Mouse (Mus musculus): ENCODE results near the gene Zfx. TPM values are rescaled to one million over a fixed set of nuclear protein-coding genes. Genes with fewer than 3 reads are reported as not detected.
A peak's percentile ranks its signal among the peaks of the same experiment; 100 is the strongest.

Zfx gene
- polyA plus RNA-seq, 1 experiment: 3.8 TPM

GRCm38 (mm10) chrX:94138256-94138655 is 14.8 kb upstream of the Zfx start:
- H3K27ac ChIP-seq (ENCODE audit: insufficient read depth, low read length): no peak overlapping the region
- H3K36me3 ChIP-seq (ENCODE audit: control insufficient read depth, insufficient read depth, low read length): no peaks in the 10 kb centered on the region
- WGBS: 89% methylated on average over 1 of the region's 1 CpGs
- H3K4me1 ChIP-seq (ENCODE audit: control insufficient read depth, insufficient read depth, insufficient read length): no peaks in the 10 kb centered on the region
- no peak overlapping the region for H3K4me3 ChIP-seq (ENCODE audit: extremely low read depth, insufficient read depth, insufficient read length)
- no peak for DNase-seq (ENCODE audit: low read depth in 1 of 2, low spot score in 2 of 2)
- TF ChIP-seq CTCF (IDR thresholded peaks at IDR 0.05; ENCODE audit: extremely low read depth, insufficient read depth, insufficient read length, insufficient replicate concordance): no peak
- no peak for TF ChIP-seq POLR2A (IDR thresholded peaks at IDR 0.05; ENCODE audit: low read depth, low read length)
- no peaks in the 10 kb centered on the region for H3K27me3 ChIP-seq (ENCODE audit: control insufficient read depth, insufficient read depth, low read length)

- Histone ChIP-seq H3K4me3 (ENCODE audit: extremely low read depth, insufficient read depth, insufficient read length) (no peak overlapping the region), H3K27me3 (ENCODE audit: control insufficient read depth, insufficient read depth, low read length) (no peaks in the 10 kb centered on the region), H3K36me3 (ENCODE audit: control insufficient read depth, insufficient read depth, low read length) (no peaks in the 10 kb centered on the region), H3K27ac (ENCODE audit: insufficient read depth, low read length) (no peak overlapping the region), H3K4me1 (ENCODE audit: control insufficient read depth, insufficient read depth, insufficient read length) (no peaks in the 10 kb centered on the region)
- no peak for TF ChIP-seq CTCF (IDR thresholded peaks at IDR 0.05; ENCODE audit: extremely low read depth, insufficient read depth, insufficient read length, insufficient replicate concordance)
- no peak for DNase-seq (ENCODE audit: low read depth in 1 of 2, low spot score in 2 of 2)
- WGBS: 65% methylated on average over 4 of the region's 4 CpGs
Observed at GRCm38 (mm10) chrX:94135084-94135483, 11.6 kb upstream of the Zfx start.

GRCm38 (mm10) chrX:94133551-94133950 is 10.0 kb upstream of the Zfx start:
- H3K36me3 ChIP-seq (ENCODE audit: control insufficient read depth, insufficient read depth, low read length): no peaks in the 10 kb centered on the region
- H3K27me3 ChIP-seq (ENCODE audit: control insufficient read depth, insufficient read depth, low read length): no peaks in the 10 kb centered on the region
- H3K27ac ChIP-seq (ENCODE audit: insufficient read depth, low read length): no peak overlapping the region
- TF ChIP-seq CTCF (IDR thresholded peaks at IDR 0.05; ENCODE audit: extremely low read depth, insufficient read depth, insufficient read length, insufficient replicate concordance): no peak
- TF ChIP-seq POLR2A (IDR thresholded peaks at IDR 0.05; ENCODE audit: low read depth, low read length): no peak
- WGBS: 87% methylated on average over 3 of the region's 3 CpGs
- DNase-seq (ENCODE audit: low read depth in 1 of 2, low spot score in 2 of 2): no peak
- no peak overlapping the region for H3K4me3 ChIP-seq (ENCODE audit: extremely low read depth, insufficient read depth, insufficient read length)
- no peaks in the 10 kb centered on the region for H3K4me1 ChIP-seq (ENCODE audit: control insufficient read depth, insufficient read depth, insufficient read length)

GRCm38 (mm10) chrX:94132239-94132638 is 8.7 kb upstream of the Zfx start:
- Histone ChIP-seq H3K27ac (ENCODE audit: insufficient read depth, low read length) (no peak overlapping the region), H3K27me3 (ENCODE audit: control insufficient read depth, insufficient read depth, low read length) (no peaks in the 10 kb centered on the region), H3K36me3 (ENCODE audit: control insufficient read depth, insufficient read depth, low read length) (no peaks in the 10 kb centered on the region), H3K4me3 (ENCODE audit: extremely low read depth, insufficient read depth, insufficient read length) (no peak overlapping the region), H3K4me1 (ENCODE audit: control insufficient read depth, insufficient read depth, insufficient read length) (no peaks in the 10 kb centered on the region)
- 62% methylated on average over 3 of the region's 3 CpGs for WGBS
- TF ChIP-seq POLR2A (IDR thresholded peaks at IDR 0.05; ENCODE audit: low read depth, low read length): no peak
- TF ChIP-seq CTCF (IDR thresholded peaks at IDR 0.05; ENCODE audit: extremely low read depth, insufficient read depth, insufficient read length, insufficient replicate concordance): no peak
- DNase-seq (ENCODE audit: low read depth in 1 of 2, low spot score in 2 of 2): no peak

GRCm38 (mm10) chrX:94129712-94130111 is 6.2 kb upstream of the Zfx start:
- no peak overlapping the region for H3K4me3 ChIP-seq (ENCODE audit: extremely low read depth, insufficient read depth, insufficient read length)
- 80% methylated on average over 4 of the region's 4 CpGs for WGBS
- no peak for TF ChIP-seq POLR2A (IDR thresholded peaks at IDR 0.05; ENCODE audit: low read depth, low read length)
- TF ChIP-seq CTCF (IDR thresholded peaks at IDR 0.05; ENCODE audit: extremely low read depth, insufficient read depth, insufficient read length, insufficient replicate concordance): no peak
- H3K27me3 ChIP-seq (ENCODE audit: control insufficient read depth, insufficient read depth, low read length): no peaks in the 10 kb centered on the region
- DNase-seq (ENCODE audit: low read depth in 1 of 2, low spot score in 2 of 2): no peak
- no peak overlapping the region for H3K27ac ChIP-seq (ENCODE audit: insufficient read depth, low read length)
- no peaks in the 10 kb centered on the region for H3K36me3 ChIP-seq (ENCODE audit: control insufficient read depth, insufficient read depth, low read length)
- H3K4me1 ChIP-seq (ENCODE audit: control insufficient read depth, insufficient read depth, insufficient read length): no peaks in the 10 kb centered on the region; the same call in 1 of the 2 replicates

- WGBS: 35% methylated on average over 2 of the region's 2 CpGs
- no peak overlapping the region for H3K27ac ChIP-seq (ENCODE audit: insufficient read depth, low read length)
Observed at GRCm38 (mm10) chrX:94125950-94126349, 2.4 kb upstream of the Zfx start.

GRCm38 (mm10) chrX:94122709-94123058 is 818 bp downstream of the Zfx start:
- no peak for DNase-seq (ENCODE audit: low read depth in 1 of 2, low spot score in 2 of 2)
- TF ChIP-seq POLR2A (IDR thresholded peaks at IDR 0.05; ENCODE audit: low read depth, low read length) (no peak), CTCF (IDR thresholded peaks at IDR 0.05; ENCODE audit: extremely low read depth, insufficient read depth, insufficient read length, insufficient replicate concordance) (no peak)
- H3K4me3 ChIP-seq (ENCODE audit: extremely low read depth, insufficient read depth, insufficient read length): peak overlapping the region; percentile 74
- no peaks in the 10 kb centered on the region for H3K27me3 ChIP-seq (ENCODE audit: control insufficient read depth, insufficient read depth, low read length)
- H3K27ac ChIP-seq (ENCODE audit: insufficient read depth, low read length): peak overlapping the region; percentile 97
- 63% methylated on average over 53 of the region's 53 CpGs for WGBS
- peaks cover 2% of the 10 kb centered on the region; the same call in 1 of the 2 replicates for H3K4me1 ChIP-seq (ENCODE audit: control insufficient read depth, insufficient read depth, insufficient read length)
- no peaks in the 10 kb centered on the region for H3K36me3 ChIP-seq (ENCODE audit: control insufficient read depth, insufficient read depth, low read length)

More at GRCm38 (mm10) chrX:94125950-94126349, 2.4 kb upstream of the Zfx start:
- Histone ChIP-seq H3K4me3 (ENCODE audit: extremely low read depth, insufficient read depth, insufficient read length) (no peak overlapping the region), H3K36me3 (ENCODE audit: control insufficient read depth, insufficient read depth, low read length) (no peaks in the 10 kb centered on the region), H3K27me3 (ENCODE audit: control insufficient read depth, insufficient read depth, low read length) (no peaks in the 10 kb centered on the region), H3K4me1 (ENCODE audit: control insufficient read depth, insufficient read depth, insufficient read length) (no peaks in the 10 kb centered on the region; the same call in 1 of the 2 replicates)
- TF ChIP-seq CTCF (IDR thresholded peaks at IDR 0.05; ENCODE audit: extremely low read depth, insufficient read depth, insufficient read length, insufficient replicate concordance): no peak
- TF ChIP-seq POLR2A (IDR thresholded peaks at IDR 0.05; ENCODE audit: low read depth, low read length): no peak
- no peak for DNase-seq (ENCODE audit: low read depth in 1 of 2, low spot score in 2 of 2)
